Mouse (Mus musculus) regulatory T cell (primary cell): ENCODE data around the gene St3gal6.

Source experiments
- in situ Hi-C: fragments of 300-600 bp; cut with MboI, MseI; formaldehyde crosslinking; loops from one replicate; pipeline ENCODE4 v1.15.1; 2025; ENCODE audit warnings: high pct_unique_total_duplicates

Gene St3gal6

GRCm38 (mm10) chr16:58523972-58524850 is at the start of gene St3gal6:
St3gal6 (minus strand) TSS chr16:58524243.
- in situ Hi-C loops, result no loop called here

DNA sequence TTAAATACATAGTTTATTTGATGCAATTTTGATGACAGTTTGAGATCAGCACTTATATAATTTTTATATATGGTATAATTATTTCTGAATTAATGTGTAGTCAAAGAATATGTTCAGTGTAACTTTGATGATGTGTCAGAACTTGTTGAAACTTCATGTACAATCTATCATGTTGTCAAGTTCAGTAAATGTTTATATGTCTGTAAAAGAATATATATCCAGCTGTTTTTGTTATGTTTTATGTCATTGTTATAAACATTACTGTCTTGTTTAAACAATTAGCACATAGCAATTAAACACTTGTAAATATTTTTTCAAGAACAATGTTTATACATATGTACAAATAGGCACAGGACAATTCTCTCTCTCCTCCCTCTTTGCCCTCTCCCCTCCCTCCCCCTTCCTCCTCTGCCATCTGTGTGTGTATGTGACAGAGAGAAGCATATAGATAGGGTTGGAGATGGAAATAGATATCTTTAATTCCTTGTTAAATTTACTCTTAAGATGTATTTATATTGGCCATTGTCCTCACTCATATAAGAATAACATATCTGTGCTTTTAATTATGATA is 46.7 kb upstream of the St3gal6 start:
- in situ Hi-C loops, result no loop called here

- in situ Hi-C loops, result no loop called here
Measured at GRCm38 (mm10) chr16:58561196-58561595, 37.2 kb upstream of the St3gal6 start.

DNA sequence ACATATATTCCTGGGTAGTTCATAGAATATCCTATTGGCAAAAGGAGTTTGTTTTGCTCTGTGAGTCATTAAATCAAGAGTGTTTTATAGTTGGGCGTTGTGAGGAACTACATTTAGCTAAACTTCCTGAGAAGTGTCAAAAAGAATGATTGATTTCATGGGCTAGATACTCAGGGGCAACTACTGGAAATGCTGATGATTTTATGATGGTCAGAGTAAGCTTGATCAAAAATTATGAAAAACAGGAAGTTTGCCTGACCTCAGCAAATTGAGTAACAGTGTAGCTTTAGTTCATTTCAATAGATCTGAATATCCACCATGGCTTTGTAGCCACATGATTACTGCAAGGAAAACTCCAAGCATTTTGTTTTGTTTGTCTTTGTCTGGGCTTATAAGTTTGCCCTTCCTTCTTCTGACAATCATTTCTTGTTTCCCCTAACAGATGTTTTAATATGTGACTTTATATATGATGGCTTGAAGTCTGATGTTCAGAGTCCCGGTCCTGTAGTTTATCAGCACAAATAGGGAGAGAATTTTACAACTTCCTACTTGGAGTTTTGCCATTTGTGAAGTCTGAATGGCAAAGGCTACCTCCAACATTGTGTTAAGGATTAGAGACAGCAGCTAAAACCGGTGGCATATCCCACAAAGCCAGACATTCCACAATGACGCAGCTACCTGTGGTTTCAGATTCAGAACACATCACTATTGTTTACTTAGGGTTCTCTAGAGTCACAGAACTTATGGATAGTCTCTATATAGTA is 32.2 kb upstream of the St3gal6 start:
- in situ Hi-C loops, result no loop called here

GRCm38 (mm10) chr16:58554673-58555072 is 30.6 kb upstream of the St3gal6 start:
- in situ Hi-C loops, result no loop called here

DNA sequence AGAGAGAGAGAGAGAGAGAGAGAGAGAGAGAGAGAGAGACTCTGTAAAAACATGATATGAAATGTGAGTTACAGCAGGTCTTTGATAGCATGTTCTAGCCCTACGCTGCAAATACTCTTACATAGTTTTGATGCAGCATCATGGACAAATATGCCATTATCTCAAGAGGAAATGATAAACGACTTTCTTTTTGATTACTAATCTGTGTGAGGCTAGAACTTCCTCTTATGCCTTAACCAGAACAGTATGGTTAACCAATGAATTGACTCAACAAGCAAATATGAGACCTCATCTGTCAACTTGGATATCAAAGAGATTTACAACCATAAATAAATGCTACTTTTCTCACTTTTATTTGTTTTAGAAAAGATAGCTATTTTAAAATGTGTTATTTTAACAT is 24.0 kb upstream of the St3gal6 start:
- in situ Hi-C loops, result loop anchor here (10.0 kb wide), 1 partner anchor 1643 kb away; no protein-coding TSS in a partner anchor

DNA sequence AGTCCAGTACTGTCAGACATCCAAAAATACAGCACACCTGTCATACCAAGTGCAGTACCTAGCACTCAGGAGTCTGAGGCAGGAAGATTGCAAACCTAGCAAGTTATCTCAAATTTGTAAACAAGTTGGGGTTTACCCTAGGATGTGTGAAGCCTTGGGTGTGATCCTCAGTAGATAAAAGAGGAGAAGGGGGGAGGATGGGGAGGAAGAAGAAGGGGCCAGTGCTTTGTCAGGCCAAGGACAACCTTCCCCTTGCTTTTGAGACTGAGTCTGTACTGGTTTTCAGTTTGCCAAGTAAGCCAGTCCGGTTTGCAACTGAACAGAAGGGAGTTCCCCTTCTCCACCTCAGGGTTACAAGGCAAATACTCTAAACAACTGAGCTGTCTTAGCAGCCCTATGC is 22.1 kb upstream of the St3gal6 start:
- in situ Hi-C loops, result loop anchor here (10.0 kb wide), 1 partner anchor 1641 kb away; no protein-coding TSS in a partner anchor

DNA sequence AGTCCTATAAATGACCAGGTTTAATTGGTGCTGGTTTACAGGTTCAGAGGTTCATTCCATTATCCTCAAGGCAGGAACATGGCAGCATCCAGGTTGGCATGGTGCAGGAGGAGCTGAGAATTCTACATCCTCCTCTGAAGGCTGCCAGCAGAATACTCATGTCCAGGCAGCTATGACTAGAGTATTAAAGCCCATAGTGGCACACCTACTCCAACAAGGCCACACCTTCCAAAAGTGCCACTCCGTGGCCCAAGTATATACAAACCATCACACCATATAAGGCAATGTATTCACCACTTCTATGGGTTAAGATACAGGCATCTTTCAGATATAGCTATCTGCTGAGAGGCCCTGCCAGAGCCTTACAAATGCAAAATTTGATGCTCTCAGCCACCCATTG is 15.4 kb upstream of the St3gal6 start:
- in situ Hi-C loops, result no loop called here

DNA sequence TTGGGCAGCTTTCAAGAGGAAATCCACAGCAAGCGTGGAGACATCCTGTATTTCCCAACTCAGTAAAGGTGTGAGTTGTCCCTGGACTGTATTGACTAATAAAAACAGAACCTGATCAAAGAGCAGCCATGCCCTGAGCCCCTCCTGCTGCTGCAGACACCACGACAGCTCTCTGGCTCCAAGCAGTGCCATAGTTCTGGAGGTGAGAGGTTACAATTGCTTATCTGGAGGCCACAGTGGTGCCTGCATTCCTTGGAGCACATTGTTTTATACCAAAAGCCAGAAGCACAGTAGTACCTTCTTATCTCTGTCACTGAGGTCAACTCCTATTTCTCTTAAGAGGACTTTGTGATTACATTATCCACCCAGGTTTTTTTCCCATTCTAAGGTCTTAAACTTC is 15.0 kb upstream of the St3gal6 start:
- in situ Hi-C loops, result no loop called here

DNA sequence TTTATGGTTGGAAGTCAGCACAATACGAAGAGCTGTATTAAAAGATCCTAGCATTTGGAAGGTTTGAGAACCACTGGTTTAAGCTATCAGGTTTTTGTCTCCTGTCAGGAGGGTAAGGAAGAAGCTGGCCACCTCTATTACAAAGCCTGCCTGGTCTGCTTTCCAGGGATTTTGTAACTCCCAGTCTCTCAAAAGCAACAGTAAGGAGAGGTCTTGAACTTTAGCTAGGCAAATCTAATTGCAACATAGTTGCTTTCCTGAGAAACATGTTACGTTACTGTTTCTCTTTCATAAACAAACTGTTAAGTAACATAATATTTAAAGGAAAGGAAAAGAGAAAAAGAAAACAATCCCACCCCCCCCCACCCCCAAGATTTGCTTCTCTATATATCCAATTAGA is 12.0 kb upstream of the St3gal6 start:
- in situ Hi-C loops, result no loop called here

GRCm38 (mm10) chr16:58535236-58535635 is 11.2 kb upstream of the St3gal6 start:
- in situ Hi-C loops, result no loop called here

GRCm38 (mm10) chr16:58534245-58535142 is 10.5 kb upstream of the St3gal6 start:
- in situ Hi-C loops, result no loop called here

GRCm38 (mm10) chr16:58533742-58534141 is 9.7 kb upstream of the St3gal6 start:
- in situ Hi-C loops, result no loop called here

GRCm38 (mm10) chr16:58533254-58533653 is 9.2 kb upstream of the St3gal6 start:
- in situ Hi-C loops, result no loop called here

DNA sequence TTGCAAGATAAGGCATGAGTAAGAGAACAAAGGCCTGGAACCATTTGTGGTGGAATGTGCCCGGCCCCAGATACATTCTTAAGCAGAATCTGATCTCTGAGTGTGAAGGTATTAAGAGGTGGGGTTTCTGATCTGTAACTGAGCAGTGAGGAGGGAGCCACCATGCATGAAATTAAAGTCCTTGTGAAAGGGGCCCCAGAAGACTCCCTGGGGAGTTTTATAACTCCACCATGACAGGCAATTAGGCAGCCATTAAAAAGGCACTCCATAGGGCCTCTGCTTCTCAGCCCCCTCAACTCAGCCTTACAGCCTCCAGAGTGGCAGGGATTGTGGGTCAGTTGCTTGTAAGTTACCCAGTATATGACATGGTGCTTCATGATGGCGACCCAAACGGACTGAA is 8.5 kb upstream of the St3gal6 start:
- in situ Hi-C loops, result no loop called here

GRCm38 (mm10) chr16:58527817-58528216 is 3.8 kb upstream of the St3gal6 start:
- in situ Hi-C loops, result no loop called here

- in situ Hi-C loops, result no loop called here
Measured at GRCm38 (mm10) chr16:58526729-58527128, 2.7 kb upstream of the St3gal6 start.

DNA sequence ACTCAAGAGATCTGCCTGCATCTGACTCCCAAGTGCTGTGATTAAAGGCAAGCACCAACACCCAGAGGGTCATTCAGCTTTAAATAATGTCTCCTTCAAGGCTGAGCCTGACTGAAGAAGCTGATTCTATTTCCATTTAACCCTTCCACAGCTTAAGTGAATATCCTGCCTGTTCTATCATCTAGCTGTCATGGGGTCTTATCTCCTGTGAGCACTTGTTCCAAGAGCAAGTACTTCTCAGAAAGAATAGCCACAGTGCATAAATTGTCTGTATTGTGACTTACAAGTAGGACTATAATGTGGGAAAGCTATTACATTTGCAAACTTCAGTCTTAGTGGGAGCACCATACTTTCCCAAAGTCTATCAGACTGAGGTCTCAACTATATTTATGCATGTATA is 1.8 kb upstream of the St3gal6 start:
- in situ Hi-C loops, result no loop called here

- in situ Hi-C loops, result no loop called here
Measured at GRCm38 (mm10) chr16:58523044-58523859, 791 bp downstream of the St3gal6 start.

- in situ Hi-C loops, result no loop called here
Measured at GRCm38 (mm10) chr16:58522677-58523043, 1.4 kb downstream of the St3gal6 start.

GRCm38 (mm10) chr16:58521900-58522299 is 2.1 kb downstream of the St3gal6 start:
- in situ Hi-C loops, result no loop called here
